Mouse (Mus musculus) cerebellum, adult 2 months (tissue): ENCODE measurements around the gene Acot13. TPM values are rescaled to one million over a fixed set of nuclear protein-coding genes. Genes with fewer than 3 reads are reported as not detected.

Experiments used
- DNase-seq, 2 experiments: peaks; one replicate each; pipeline ENCODE4 v3.0.0; 2021
- H3K27ac ChIP-seq: fragments of 200-500 bp; 2 replicates; pipeline ENCODE4 v1.5.1; 2012; ENCODE audit warnings: low read length, control low read depth, inconsistent platforms; ENCODE audit not compliant: insufficient read depth
- H3K27me3 ChIP-seq: fragments of 200-500 bp; 2 replicates; pipeline ENCODE4 v1.6.1; 2012; ENCODE audit warnings: inconsistent platforms, mild to moderate bottlenecking, low read length, moderate library complexity; ENCODE audit not compliant: control insufficient read depth, insufficient read depth
- H3K4me1 ChIP-seq: fragments of 200-500 bp; 2 replicates; pipeline ENCODE4 v1.6.1; 2011; ENCODE audit warnings: low read length; ENCODE audit not compliant: control insufficient read depth, insufficient read depth
- H3K4me3 ChIP-seq: fragments of 200-500 bp; replicated peaks from 2 replicates; pipeline ENCODE3; 2011; ENCODE audit warnings: mild to moderate bottlenecking, low read depth, low read length, control low read depth; ENCODE audit not compliant: insufficient read depth
- CTCF ChIP-seq: fragments of 200-500 bp; IDR thresholded peaks from 2 replicates; pipeline ENCODE4 v1.5.1; 2011; ENCODE audit warnings: low read depth, mild to moderate bottlenecking, control low read depth, low read length, moderate library complexity, borderline replicate concordance; ENCODE audit not compliant: insufficient read depth
- POLR2A ChIP-seq: fragments of 200-500 bp; IDR thresholded peaks from 2 replicates; pipeline ENCODE4 v1.6.1; 2011; ENCODE audit warnings: low read length, control low read depth, borderline replicate concordance; ENCODE audit not compliant: insufficient read depth
- WGBS: fragments of 180-500 bp; shearing (Covaris S2); methylation state at CpG from one replicate; pipeline ENCODE4 v1.1.7; 2018; 5-methylcytosine and 5-hydroxymethylcytosine counted together
- polyA plus RNA-seq: library from polyadenylated mRNA; depleted of rRNA; stranded (reverse); fragments of >200 nt; gene quantifications from 2 replicates; pipeline ENCODE4 v1.2.3, GENCODE M21; 2012

Acot13 gene
- polyA plus RNA-seq, 1 experiment, result 152 TPM

- no peak overlapping the region for H3K27ac ChIP-seq
- no peaks in the 10 kb centered on the region for H3K27me3 ChIP-seq
- under 1% methylated on average over 26 of the region's 26 CpGs for WGBS
- TF ChIP-seq CTCF (no peak), POLR2A (no peak)
- peak overlapping the region; percentile 98 for H3K4me3 ChIP-seq
- DNase-seq, result peak; percentile 32 to 35
- H3K4me1 ChIP-seq, result peaks cover 3% of the 10 kb centered on the region
Measured at GRCm38 (mm10) chr13:24802131-24802691, 29.1 kb downstream of the Acot13 start.

DNA sequence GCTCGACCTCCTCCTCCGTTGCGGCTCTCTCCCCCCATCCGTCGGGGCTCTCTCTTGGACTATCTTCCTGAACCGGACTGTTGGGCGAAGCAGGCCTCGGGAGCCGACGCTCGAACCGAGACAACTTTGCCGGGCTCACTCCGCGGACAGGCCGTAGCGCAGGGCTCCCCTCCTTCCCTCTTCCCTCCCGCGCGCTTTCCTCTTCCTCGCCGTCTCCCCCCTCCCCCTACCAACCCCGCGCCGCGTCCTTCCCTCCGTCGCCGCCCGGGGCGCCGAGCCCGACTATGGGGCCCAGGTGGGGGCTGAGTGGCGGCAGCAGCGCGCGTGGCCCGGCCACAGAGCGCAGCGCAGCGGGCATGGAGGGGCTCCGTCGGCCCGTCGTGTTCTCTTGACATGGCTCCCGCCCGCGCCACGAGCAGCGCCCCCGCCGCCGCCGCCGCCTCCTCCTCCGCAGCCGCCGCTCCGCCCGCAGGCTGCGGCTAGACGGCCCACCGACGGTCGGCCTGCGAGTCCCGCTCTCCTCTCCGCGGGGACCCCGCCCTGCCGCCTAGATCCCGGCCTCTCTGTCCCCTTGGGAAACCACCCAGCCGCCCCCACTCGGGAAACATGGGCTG is 29.9 kb downstream of the Acot13 start, which contains the start of gene BC005537:
BC005537 (plus strand) TSS at position 350 of the 614 bp plus-strand sequence.
- no peaks in the 10 kb centered on the region for H3K27me3 ChIP-seq
- H3K4me3 ChIP-seq, result peak within 1 kb of the TSS; percentile 98
- no peak for DNase-seq
- no peak for TF ChIP-seq POLR2A
- TF ChIP-seq CTCF, result no peak
- WGBS, result under 1% methylated on average over 73 of the region's 74 CpGs
- H3K27ac ChIP-seq, result peak within 1 kb of the TSS; percentile 92
- H3K4me1 ChIP-seq, result peaks cover 3% of the 10 kb centered on the region

GRCm38 (mm10) chr13:24800674-24801307 is 30.5 kb downstream of the Acot13 start:
- peak; percentile 96 to 98 for DNase-seq
- H3K27me3 ChIP-seq, result no peaks in the 10 kb centered on the region
- WGBS, result under 1% methylated on average over 42 of the region's 42 CpGs
- H3K4me1 ChIP-seq, result peaks cover 3% of the 10 kb centered on the region
- H3K4me3 ChIP-seq, result peak overlapping the region; percentile 98
- peak overlapping the region; percentile 92 for H3K27ac ChIP-seq
- peak; percentile 94 for TF ChIP-seq POLR2A
- no peak for TF ChIP-seq CTCF

- WGBS, result under 1% methylated on average over 31 of the region's 31 CpGs
- H3K4me1 ChIP-seq, result no peaks in the 10 kb centered on the region; the same call in none of the 2 replicates
- H3K27ac ChIP-seq, result peak overlapping the region; percentile 81
- no peaks in the 10 kb centered on the region for H3K27me3 ChIP-seq
- TF ChIP-seq POLR2A (peak; percentile 27; the same call in 1 of the 2 replicates), CTCF (no peak)
- peak overlapping the region; percentile 98 for H3K4me3 ChIP-seq
- DNase-seq, result peak; percentile 63 to 73
Measured at GRCm38 (mm10) chr13:24799925-24800673, 31.2 kb downstream of the Acot13 start.

- H3K27me3 ChIP-seq, result no peaks in the 10 kb centered on the region
- H3K4me3 ChIP-seq, result no peak overlapping the region
- no peak for TF ChIP-seq CTCF
- TF ChIP-seq POLR2A, result no peak
- H3K27ac ChIP-seq, result peak overlapping the region; percentile 10; the same call in 1 of the 2 replicates
- no peaks in the 10 kb centered on the region for H3K4me1 ChIP-seq
- WGBS, result 60% methylated on average over 5 of the region's 5 CpGs
- peak in 1 of 2 experiments; percentile 19 for DNase-seq
Measured at GRCm38 (mm10) chr13:24799378-24799777, 32.0 kb downstream of the Acot13 start.

GRCm38 (mm10) chr13:24798686-24799085 is 32.7 kb downstream of the Acot13 start:
- WGBS, result 98% methylated on average over 4 of the region's 4 CpGs
- TF ChIP-seq CTCF, result no peak
- no peaks in the 10 kb centered on the region for H3K4me1 ChIP-seq
- H3K27me3 ChIP-seq, result no peaks in the 10 kb centered on the region
- no peak overlapping the region for H3K27ac ChIP-seq
- no peak for DNase-seq
- H3K4me3 ChIP-seq, result no peak overlapping the region

- Histone ChIP-seq H3K27ac (no peak overlapping the region), H3K4me1 (no peaks in the 10 kb centered on the region), H3K4me3 (no peak overlapping the region), H3K27me3 (no peaks in the 10 kb centered on the region)
- WGBS, result 88% methylated on average over 9 of the region's 9 CpGs
- DNase-seq, result no peak
- no peak for TF ChIP-seq CTCF
- TF ChIP-seq POLR2A, result no peak
Measured at GRCm38 (mm10) chr13:24792411-24793045, 38.8 kb downstream of the Acot13 start.
